Mouse (Mus musculus) lung, postnatal 0 days (tissue): Measurements from ENCODE around the gene Haghl. TPM values are rescaled to one million over a fixed set of nuclear protein-coding genes. Genes with fewer than 3 reads are reported as not detected.

ENCODE experiments used
- ATAC-seq: fragments of 200-750 bp; cut with Nextera tagmentation; 2 replicates; pipeline ENCODE4 v1.8.0; 2017; ENCODE audit warnings: moderate library complexity
- DNase-seq: peaks from one replicate; pipeline ENCODE4 v3.0.0-alpha.2; 2016; ENCODE audit warnings: low spot score
- H3K27ac ChIP-seq: fragments of 300-500 bp; sonication (generic); 2 replicates; pipeline ENCODE4 v1.5.1; 2014; ENCODE audit warnings: antibody characterized with exemption, mild to moderate bottlenecking, low read length, mixed read lengths
- H3K27me3 ChIP-seq: fragments of 300-500 bp; sonication (generic); replicated peaks from 2 replicates; pipeline ENCODE4 v1.6.1; 2014; ENCODE audit warnings: low read length, mixed read lengths; ENCODE audit not compliant: insufficient read depth
- H3K36me3 ChIP-seq: fragments of 300-500 bp; sonication (generic); 2 replicates; pipeline ENCODE4 v1.6.1; 2014; ENCODE audit warnings: low read length, mixed read lengths; ENCODE audit not compliant: insufficient read depth
- H3K4me1 ChIP-seq: fragments of 300-500 bp; sonication (generic); 2 replicates; pipeline ENCODE4 v1.6.1; 2014; ENCODE audit warnings: antibody characterized with exemption, low read depth, low read length, mixed read lengths; ENCODE audit not compliant: insufficient read depth
- H3K4me2 ChIP-seq: fragments of 300-500 bp; sonication (generic); replicated peaks from 2 replicates; pipeline ENCODE4 v1.6.1; 2014; ENCODE audit warnings: low read depth, mild to moderate bottlenecking, low read length, moderate library complexity, mixed read lengths
- H3K4me3 ChIP-seq: fragments of 300-500 bp; sonication (generic); 2 replicates; pipeline ENCODE4 v1.5.1; 2014; ENCODE audit warnings: low read depth, low read length
- H3K9ac ChIP-seq: fragments of 300-500 bp; sonication (generic); replicated peaks from 2 replicates; pipeline ENCODE4 v1.6.1; 2014; ENCODE audit warnings: low read depth, mild to moderate bottlenecking
- H3K9me3 ChIP-seq: fragments of 300-500 bp; sonication (generic); 2 replicates; pipeline ENCODE4 v1.6.1; 2016; ENCODE audit warnings: low read length, mixed read lengths
- CTCF ChIP-seq: IDR thresholded peaks from 2 replicates; pipeline ENCODE4 v1.5.1; 2016; ENCODE audit warnings: antibody characterized with exemption, mild to moderate bottlenecking
- EP300 ChIP-seq: IDR thresholded peaks from 2 replicates; pipeline ENCODE4 v1.6.1; 2016; ENCODE audit warnings: antibody characterized with exemption, mild to moderate bottlenecking, control low read depth
- WGBS: fragments of 180-500 bp; shearing (Covaris S2); extraction: QIAGEN DNeasy Blood & Tissue Kit; methylation state at CpG from one replicate; pipeline ENCODE4 v1.1.7; 2014; 5-methylcytosine and 5-hydroxymethylcytosine counted together
- polyA plus RNA-seq: library from polyadenylated mRNA; unstranded; fragments of >200 nt; fragmentation: Nextera tagmentation; extraction: Ambion mirVana; gene quantifications from 2 replicates; pipeline ENCODE4 v1.2.1, GENCODE M21; 2015

Haghl gene
- polyA plus RNA-seq, 1 experiment from 2014 or later: 42.7 TPM

DNA sequence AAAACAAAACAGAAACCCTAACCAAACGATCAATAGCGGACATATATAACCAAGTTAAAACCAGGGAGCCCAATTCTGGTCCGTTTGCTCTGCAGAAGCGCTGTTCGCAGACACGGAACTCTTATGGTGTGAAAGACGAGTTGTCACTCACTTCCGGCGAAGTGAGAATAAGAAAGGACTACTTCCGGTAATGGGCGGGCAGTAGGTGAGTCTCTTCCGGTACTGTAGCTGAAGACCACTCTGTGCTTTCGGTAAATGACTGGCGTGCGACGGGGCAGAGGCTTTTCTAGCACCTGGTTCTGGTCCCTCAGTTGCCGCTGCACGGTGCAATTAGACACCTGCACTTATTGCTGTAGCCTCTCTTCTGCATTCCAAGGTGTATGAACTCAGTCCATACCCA, 38.0 kb upstream of the Haghl start, which contains the start of gene Wdr24:
TSS of gene Wdr24 (plus strand) at position 176 of the 400 bp plus-strand sequence.
- peak; percentile 92 for DNase-seq
- peak within 1 kb of the TSS; percentile 49 for H3K4me3 ChIP-seq
- peak; percentile 82 for ATAC-seq
- peak within 1 kb of the TSS; percentile 81 for H3K4me2 ChIP-seq
- peaks cover 7% of the 10 kb centered on the region; the same call in 1 of the 2 replicates for H3K27me3 ChIP-seq
- no peak for TF ChIP-seq EP300
- TF ChIP-seq CTCF: no peak
- peak within 1 kb of the TSS; percentile 56 for H3K9ac ChIP-seq
- peaks cover 15% of the 10 kb centered on the region; the same call in 1 of the 2 replicates for H3K4me1 ChIP-seq
- WGBS: under 1% methylated on average over 18 of the region's 18 CpGs
- 0 out of 2 replicates have a peak, but pooled peaks cover 6% of the 10 kb centered on the region for H3K36me3 ChIP-seq
- no peaks in the 10 kb centered on the region for H3K9me3 ChIP-seq
- H3K27ac ChIP-seq: 0 out of 2 replicates have a peak within 1 kb of the TSS, but pooled peaks have one; percentile 20

DNA sequence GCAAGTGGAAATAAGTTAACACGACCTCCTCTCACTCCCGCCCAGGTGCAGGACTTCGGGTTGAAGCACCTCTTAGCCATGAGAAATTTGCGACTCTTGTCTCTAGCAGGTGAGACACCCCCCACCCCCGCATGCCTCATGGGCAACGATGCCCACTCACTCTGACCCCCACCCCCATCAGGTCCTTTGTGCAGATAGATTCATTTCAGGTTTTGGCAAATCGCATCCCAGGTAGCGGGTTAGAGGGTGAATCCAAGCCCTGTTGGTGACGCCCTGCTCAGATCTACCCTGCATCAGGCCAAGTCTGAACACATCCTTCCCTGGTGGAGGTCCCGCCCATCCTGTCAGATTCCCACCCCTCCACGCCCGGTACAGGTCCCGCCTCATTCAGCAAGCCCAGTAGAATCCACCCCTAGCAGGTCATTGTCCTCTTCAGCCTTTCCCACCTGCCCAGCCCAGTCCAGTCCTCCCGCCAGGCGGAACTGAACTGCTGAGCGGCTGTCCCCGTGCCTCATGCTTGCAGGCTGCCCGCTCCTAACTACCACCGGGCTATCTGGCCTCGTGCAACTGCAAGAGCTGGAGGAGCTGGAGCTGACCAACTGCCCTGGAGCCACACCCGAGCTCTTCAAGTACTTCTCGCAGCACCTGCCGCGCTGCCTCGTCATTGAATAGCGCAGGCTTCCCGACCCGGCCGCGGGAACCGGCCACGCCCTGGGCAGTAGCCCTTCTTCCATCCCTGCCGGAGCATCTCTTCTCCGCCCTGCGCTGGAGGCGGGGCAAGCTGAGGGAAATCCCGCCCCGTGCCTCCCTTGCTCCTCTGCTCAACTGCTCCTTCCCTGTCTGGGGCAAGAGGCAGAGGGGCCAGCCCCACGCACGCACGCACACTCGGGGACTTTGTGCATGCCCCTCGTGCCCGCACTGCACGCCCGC, 33.6 kb upstream of the Haghl start:
- Histone ChIP-seq H3K36me3 (no peaks in the 10 kb centered on the region), H3K27ac (no peak overlapping the region), H3K9me3 (no peaks in the 10 kb centered on the region), H3K4me3 (no peak overlapping the region), H3K4me1 (peaks cover 5% of the 10 kb centered on the region; the same call in 1 of the 2 replicates), H3K9ac (no peak overlapping the region), H3K4me2 (no peak overlapping the region), H3K27me3 (peaks cover 12% of the 10 kb centered on the region; the same call in 1 of the 2 replicates)
- TF ChIP-seq CTCF (no peak), EP300 (no peak)
- ATAC-seq: peak; percentile 33; the same call in 1 of the 2 replicates
- WGBS: 6% methylated on average over 46 of the region's 46 CpGs
- DNase-seq: peak; percentile 37

DNA sequence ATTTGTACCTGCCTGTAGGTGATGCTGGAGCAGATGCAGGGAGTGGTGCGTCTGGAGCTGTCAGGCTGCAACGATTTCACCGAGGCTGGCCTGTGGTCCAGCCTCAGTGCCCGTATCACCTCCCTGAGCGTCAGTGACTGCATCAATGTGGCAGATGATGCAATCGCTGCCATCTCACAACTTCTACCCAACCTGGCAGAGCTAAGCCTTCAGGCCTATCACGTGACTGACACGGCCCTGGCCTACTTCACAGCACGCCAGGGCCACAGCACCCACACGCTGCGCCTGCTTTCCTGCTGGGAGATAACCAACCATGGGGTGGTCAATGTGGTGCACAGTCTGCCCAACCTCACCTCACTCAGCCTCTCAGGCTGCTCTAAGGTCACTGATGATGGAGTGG, 32.2 kb upstream of the Haghl start:
- Histone ChIP-seq H3K9ac (no peak overlapping the region), H3K9me3 (no peaks in the 10 kb centered on the region), H3K4me2 (no peak overlapping the region), H3K27me3 (peaks cover 12% of the 10 kb centered on the region; the same call in 1 of the 2 replicates), H3K4me1 (0 out of 2 replicates have a peak, but pooled peaks cover 2% of the 10 kb centered on the region), H3K4me3 (no peak overlapping the region), H3K27ac (no peak overlapping the region), H3K36me3 (no peaks in the 10 kb centered on the region)
- WGBS: 77% methylated on average over 11 of the region's 11 CpGs
- DNase-seq (no peak), ATAC-seq (no peak)
- TF ChIP-seq CTCF: no peak
- TF ChIP-seq EP300: no peak

DNA sequence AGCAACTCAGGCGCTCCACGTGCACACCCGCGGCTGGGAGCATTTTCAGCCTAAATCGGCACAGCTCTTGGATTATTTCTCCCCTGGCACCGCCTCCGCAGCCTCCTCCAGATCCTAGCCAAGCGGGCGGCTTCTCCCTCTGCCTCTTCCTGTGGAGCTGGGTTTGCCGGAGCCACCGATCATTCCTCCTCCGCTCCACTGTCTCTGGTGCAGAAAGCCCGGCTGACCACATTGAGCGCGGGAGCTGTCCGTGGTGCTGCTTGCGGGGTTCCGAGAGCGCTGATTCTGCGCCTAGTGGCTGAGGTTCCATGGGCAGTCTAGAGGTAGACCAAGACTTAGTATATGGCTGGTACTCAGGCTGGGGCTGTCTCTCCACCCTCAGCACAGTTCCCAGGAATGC, 28.0 kb upstream of the Haghl start:
- no peak overlapping the region for H3K9ac ChIP-seq
- H3K4me3 ChIP-seq: no peak overlapping the region
- no peak overlapping the region for H3K4me2 ChIP-seq
- no peaks in the 10 kb centered on the region for H3K9me3 ChIP-seq
- DNase-seq (peak; percentile 90), ATAC-seq (peak; percentile 77)
- no peaks in the 10 kb centered on the region for H3K36me3 ChIP-seq
- TF ChIP-seq EP300 (no peak), CTCF (peak; percentile 80)
- H3K4me1 ChIP-seq: 0 out of 2 replicates have a peak, but pooled peaks cover 6% of the 10 kb centered on the region
- no peak overlapping the region for H3K27ac ChIP-seq
- H3K27me3 ChIP-seq: peaks cover 30% of the 10 kb centered on the region
- 5% methylated on average over 20 of the region's 20 CpGs for WGBS

DNA sequence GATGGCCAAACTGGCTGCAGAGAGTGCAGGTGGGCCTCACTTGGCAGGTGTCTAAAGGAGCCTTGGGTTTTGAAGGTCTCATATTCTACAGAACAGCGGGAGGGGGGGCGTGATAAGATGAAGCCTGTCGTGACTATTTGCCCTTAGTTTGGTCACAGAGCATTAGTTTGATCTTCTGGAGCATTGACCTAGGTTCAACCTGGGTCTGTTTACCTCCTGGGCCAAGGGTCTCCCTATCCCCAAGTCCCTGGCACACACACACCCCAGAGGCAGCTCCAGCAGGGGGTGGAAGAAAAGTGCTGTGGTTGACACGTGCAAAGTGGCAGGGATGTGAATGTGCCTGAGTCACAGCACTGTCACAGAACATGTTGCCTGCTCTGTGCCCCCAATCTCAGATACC, 25.4 kb upstream of the Haghl start:
- TF ChIP-seq CTCF (no peak), EP300 (no peak)
- H3K4me2 ChIP-seq: no peak overlapping the region
- no peaks in the 10 kb centered on the region for H3K36me3 ChIP-seq
- peaks cover 24% of the 10 kb centered on the region for H3K27me3 ChIP-seq
- DNase-seq: no peak
- no peak for ATAC-seq
- H3K9ac ChIP-seq: no peak overlapping the region
- no peak overlapping the region for H3K4me3 ChIP-seq
- H3K4me1 ChIP-seq: 0 out of 2 replicates have a peak, but pooled peaks cover 6% of the 10 kb centered on the region
- WGBS: 57% methylated on average over 4 of the region's 4 CpGs
- H3K27ac ChIP-seq: no peak overlapping the region
- no peaks in the 10 kb centered on the region for H3K9me3 ChIP-seq

DNA sequence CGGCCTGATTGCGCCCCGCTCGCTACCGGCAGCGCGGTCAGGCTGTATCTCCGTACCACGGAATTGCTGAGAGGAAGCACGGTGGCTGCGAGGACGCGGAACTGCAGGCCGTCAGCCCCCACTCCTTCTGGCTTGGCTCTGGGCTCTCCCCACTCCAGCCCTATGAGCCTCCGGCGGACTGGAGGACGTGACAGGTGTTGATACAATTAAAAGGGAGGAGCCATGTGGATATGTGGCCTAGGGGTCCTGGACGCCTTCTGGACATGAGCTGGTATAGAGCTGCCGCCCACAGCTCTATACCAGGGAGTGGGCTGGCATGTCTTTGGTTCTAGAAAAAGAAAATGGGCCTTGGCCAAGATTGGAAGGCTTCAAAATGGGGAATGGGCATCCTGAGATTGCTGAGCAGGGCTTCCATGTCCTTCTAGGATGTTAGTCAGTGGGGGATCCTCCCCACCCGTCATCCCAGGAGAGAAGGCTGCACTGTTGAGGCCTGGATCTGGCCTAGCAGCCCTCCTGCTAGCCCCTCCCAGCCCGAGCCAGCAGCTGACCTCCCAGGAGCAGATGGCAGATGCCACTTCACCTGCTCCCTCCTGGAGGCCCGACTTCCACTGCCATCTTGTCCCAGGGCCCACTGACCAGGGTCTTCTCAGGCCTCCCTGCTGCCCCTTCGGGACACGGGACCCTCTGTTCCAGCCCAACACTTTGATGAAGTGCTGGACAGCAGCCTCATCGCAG, 24.3 kb upstream of the Haghl start:
- ATAC-seq (no peak), DNase-seq (no peak)
- no peaks in the 10 kb centered on the region for H3K9me3 ChIP-seq
- H3K9ac ChIP-seq: no peak overlapping the region
- peak overlapping the region; percentile 51 for H3K4me3 ChIP-seq
- peaks cover 24% of the 10 kb centered on the region for H3K27me3 ChIP-seq
- no peaks in the 10 kb centered on the region for H3K36me3 ChIP-seq
- 0 out of 2 replicates have a peak, but pooled peaks cover 6% of the 10 kb centered on the region for H3K4me1 ChIP-seq
- H3K4me2 ChIP-seq: peak overlapping the region; percentile 79
- WGBS: 11% methylated on average over 25 of the region's 25 CpGs
- TF ChIP-seq CTCF: no peak
- no peak for TF ChIP-seq EP300
- H3K27ac ChIP-seq: no peak overlapping the region
